Mouse (Mus musculus) gastrocnemius, postnatal 25 days (tissue): ENCODE data around the gene Zfp804a. TPM values are rescaled to one million over a fixed set of nuclear protein-coding genes. Genes with fewer than 3 reads are reported as not detected.

ENCODE experiments used
- DNase-seq: peaks from one replicate; pipeline ENCODE4 v3.0.0; 2022
- total RNA-seq, 2 experiments: library from RNA; stranded (reverse); gene quantifications; 1 replicate in 1 of 2; 2 replicates in 1 of 2; pipeline ENCODE4 v1.2.3; 2021

The Zfp804a gene
- total RNA-seq, 2 experiments from 2014 or later: not detected

- no peak for DNase-seq
Observed at GRCm38 (mm10) chr2:82282591-82283269, 229.7 kb downstream of the Zfp804a start.

GRCm38 (mm10) chr2:82294932-82295493, 242.0 kb downstream of the Zfp804a start:
- DNase-seq: no peak
